14 mouse cellular contexts compared by ENCODE assay signal in genomic region chr10:70696748-70697585, GRCm38 (mm10). TPM values are rescaled to one million over a fixed set of nuclear protein-coding genes. Genes with fewer than 3 reads are reported as not detected.
A peak's percentile ranks its signal among the peaks of the same experiment; 100 is the strongest.
DNase-seq lines count a peak whose midpoint lies in the region; ATAC-seq lines count a peak whose summit lies in the region.
"Had no signal": no experiment of that assay in that cellular context is flagged by ENCODE, and none has a peak within 500 bp of the region (broad histone marks: within the 10 kb centered on the region; RNA-seq: fewer than 3 reads in every experiment).

No protein-coding gene starts in this region.

- H3K9me3 ChIP-seq in lung, embryonic 16.5 days (ENCODE audit: control insufficient read depth, low read length) = no peaks in the 10 kb centered on the region
- H3K9me3 ChIP-seq: forebrain, embryonic 12.5 days had no signal

- 45% methylated on average over 29 of the region's 29 CpGs for WGBS in lung, embryonic 16.5 days

- H3K27ac ChIP-seq in lung, embryonic 16.5 days (ENCODE audit: low read length) = no peak overlapping the region
- H3K27ac ChIP-seq: forebrain, embryonic 12.5 days; hindbrain, embryonic 14.5 days had no signal

- no peaks in the 10 kb centered on the region for H3K27me3 ChIP-seq in lung, embryonic 16.5 days (ENCODE audit: control insufficient read depth, insufficient read depth, low read depth, low read length)
- H3K27me3 ChIP-seq: forebrain, embryonic 12.5 days had no signal

- no peak; the same call in 1 of the 2 replicates for ATAC-seq in lung, embryonic 16.5 days (ENCODE audit: low read depth)

- H3K4me3 ChIP-seq in lung, embryonic 16.5 days (ENCODE audit: low read length) = no peak overlapping the region
- H3K4me3 ChIP-seq: forebrain, embryonic 12.5 days; myocyte had no signal

- H3K4me1 ChIP-seq in lung, embryonic 16.5 days (replicated peaks; ENCODE audit: control insufficient read depth, insufficient read depth, low read length) = no peaks in the 10 kb centered on the region
- H3K4me1 ChIP-seq: forebrain, embryonic 12.5 days had no signal

- H3K4me2 ChIP-seq in lung, embryonic 16.5 days (ENCODE audit: low read depth, low read length) = 0 out of 2 replicates have a peak overlapping the region, but pooled peaks have one; percentile 9
- H3K4me2 ChIP-seq: forebrain, embryonic 12.5 days; hindbrain, embryonic 14.5 days had no signal

- peak; percentile 9 for DNase-seq in gastrocnemius, postnatal 10 days
- DNase-seq in gastrocnemius, postnatal 4 days (ENCODE audit: low spot score in 2 of 2) = no peak
- no peak for DNase-seq in lung, adult 18-20 months
- peak; percentile 73 to 77 for DNase-seq in adrenal gland, postnatal 36 days
- DNase-seq in kidney, postnatal 36 days = peak; percentile 86 to 87
- no peak for DNase-seq in urinary bladder, adult 2 months (ENCODE audit: low spot score)
- no peak for DNase-seq in urinary bladder, postnatal 10 days (ENCODE audit: low spot score)
- DNase-seq: cerebellum, adult 2 months; right cerebral cortex, adult 18-20 months had no signal

- H3K36me3 ChIP-seq in lung, embryonic 16.5 days (ENCODE audit: control insufficient read depth, insufficient read depth, low read length) = no peaks in the 10 kb centered on the region
- H3K36me3 ChIP-seq: forebrain, embryonic 12.5 days; G1E had no signal

- no peak overlapping the region for H3K9ac ChIP-seq in lung, embryonic 16.5 days (ENCODE audit: low read length)
- H3K9ac ChIP-seq: forebrain, embryonic 12.5 days; hindbrain, embryonic 14.5 days had no signal

RNA-seq across cellular contexts. Expression of gene Phyhipl, which starts 41.2 kb away (rescaled TPM):
- total RNA-seq in gastrocnemius, postnatal 10 days (2021) = under 1 TPM; 0.31 to 0.65 TPM
- total RNA-seq in gastrocnemius, postnatal 4 days (2021) = under 1 TPM; 0.34 to 0.93 TPM
- polyA plus RNA-seq in lung, embryonic 16.5 days (2015; fragmentation: Nextera tagmentation; extraction: Ambion mirVana) = 1.5 and 2.8 TPM in 2 replicates
- 1 to 10 TPM; 1.7 to 3.0 TPM for total RNA-seq in adrenal gland, postnatal 36 days (2021)
- 0.16 and 0.21 TPM in 2 replicates for polyA plus RNA-seq in urinary bladder, adult 2 months (2012; rRNA removed)
- polyA plus RNA-seq: G1E had no signal

Comparison
In these comparisons a context has a peak if more than half of its experiments do, and no peak if none do; other contexts are left out.
1. DNase-seq: peak in gastrocnemius, postnatal 10 days (single experiment), adrenal gland, postnatal 36 days (2 of 2) and kidney, postnatal 36 days (2 of 2); none in gastrocnemius, postnatal 4 days (0 of 2), lung, adult 18-20 months (0 of 2), urinary bladder, adult 2 months (single experiment) and urinary bladder, postnatal 10 days (single experiment).